Mouse (Mus musculus): Measurements from ENCODE around the gene Olfr646. TPM values are rescaled to one million over a fixed set of nuclear protein-coding genes. Genes with fewer than 3 reads are reported as not detected.

The Olfr646 gene
- polyA plus RNA-seq, 1 experiment from 2014 or later, result not detected

Other genes starting within 250 kb of the Olfr646 start
- 0.13 TPM in 1 of 2 replicates, not detected in the other for gene Olfr66, start 218.6 kb upstream of the Olfr646 start, polyA plus RNA-seq (2015; fragmentation: Nextera tagmentation; extraction: Ambion mirVana)
- gene Olfr64, start 210.4 kb upstream of the Olfr646 start, polyA plus RNA-seq (2015; fragmentation: Nextera tagmentation; extraction: Ambion mirVana), result not detected in 2 replicates
- gene Olfr65, start 201.4 kb upstream of the Olfr646 start, polyA plus RNA-seq (2015; fragmentation: Nextera tagmentation; extraction: Ambion mirVana), result not detected in 2 replicates
- 0.20 and 0.48 TPM in 2 replicates for gene Olfr631, start 176.0 kb upstream of the Olfr646 start, polyA plus RNA-seq (2015; fragmentation: Nextera tagmentation; extraction: Ambion mirVana)
- gene Olfr632, start 170.5 kb upstream of the Olfr646 start, polyA plus RNA-seq (2015; fragmentation: Nextera tagmentation; extraction: Ambion mirVana), result 0.16 and 0.23 TPM in 2 replicates
- gene Olfr633, start 160.4 kb upstream of the Olfr646 start, polyA plus RNA-seq (2015; fragmentation: Nextera tagmentation; extraction: Ambion mirVana), result 0.02 TPM in 1 of 2 replicates, not detected in the other
- gene Olfr635, start 133.7 kb upstream of the Olfr646 start, polyA plus RNA-seq (2015; fragmentation: Nextera tagmentation; extraction: Ambion mirVana), result not detected in 2 replicates
- gene Olfr638, start 106.1 kb upstream of the Olfr646 start, polyA plus RNA-seq (2015; fragmentation: Nextera tagmentation; extraction: Ambion mirVana), result not detected in 2 replicates
- not detected in 2 replicates for gene Olfr639, start 87.6 kb upstream of the Olfr646 start, polyA plus RNA-seq (2015; fragmentation: Nextera tagmentation; extraction: Ambion mirVana)
- not detected in 2 replicates for gene Olfr640, start 79.3 kb upstream of the Olfr646 start, polyA plus RNA-seq (2015; fragmentation: Nextera tagmentation; extraction: Ambion mirVana)
- gene Olfr641, start 69.4 kb upstream of the Olfr646 start, polyA plus RNA-seq (2015; fragmentation: Nextera tagmentation; extraction: Ambion mirVana), result not detected in 2 replicates
- gene Olfr642, start 52.2 kb upstream of the Olfr646 start, polyA plus RNA-seq (2015; fragmentation: Nextera tagmentation; extraction: Ambion mirVana), result not detected in 2 replicates
- not detected in 2 replicates for gene 4930516K23Rik, start 43.4 kb upstream of the Olfr646 start, polyA plus RNA-seq (2015; fragmentation: Nextera tagmentation; extraction: Ambion mirVana)
- not detected in 2 replicates for gene Olfr644, start 33.0 kb upstream of the Olfr646 start, polyA plus RNA-seq (2015; fragmentation: Nextera tagmentation; extraction: Ambion mirVana)
- not detected in 2 replicates for gene Olfr645, start 19.4 kb upstream of the Olfr646 start, polyA plus RNA-seq (2015; fragmentation: Nextera tagmentation; extraction: Ambion mirVana)
- gene Ubqln5, start 25.0 kb downstream of the Olfr646 start, polyA plus RNA-seq (2015; fragmentation: Nextera tagmentation; extraction: Ambion mirVana), result not detected in 2 replicates
- not detected in 2 replicates for gene Olfr643, start 32.5 kb downstream of the Olfr646 start, polyA plus RNA-seq (2015; fragmentation: Nextera tagmentation; extraction: Ambion mirVana)
- gene Ubqln3, start 38.4 kb downstream of the Olfr646 start, polyA plus RNA-seq (2015; fragmentation: Nextera tagmentation; extraction: Ambion mirVana), result not detected in 2 replicates
- not detected in 2 replicates for gene Ubqlnl, start 45.7 kb downstream of the Olfr646 start, polyA plus RNA-seq (2015; fragmentation: Nextera tagmentation; extraction: Ambion mirVana)
- not detected in 2 replicates for gene Olfm5, start 60.0 kb downstream of the Olfr646 start, polyA plus RNA-seq (2015; fragmentation: Nextera tagmentation; extraction: Ambion mirVana)
- 0.06 and 0.08 TPM in 2 replicates for gene Olfr648, start 78.5 kb downstream of the Olfr646 start, polyA plus RNA-seq (2015; fragmentation: Nextera tagmentation; extraction: Ambion mirVana)
- not detected in 2 replicates for gene Olfr649, start 91.1 kb downstream of the Olfr646 start, polyA plus RNA-seq (2015; fragmentation: Nextera tagmentation; extraction: Ambion mirVana)
- 0.43 and 0.50 TPM in 2 replicates for gene Trim6, start 113.9 kb downstream of the Olfr646 start, polyA plus RNA-seq (2015; fragmentation: Nextera tagmentation; extraction: Ambion mirVana)
- 1.6 and 1.8 TPM in 2 replicates for gene Trim34a, start 139.6 kb downstream of the Olfr646 start, polyA plus RNA-seq (2015; fragmentation: Nextera tagmentation; extraction: Ambion mirVana)
- 0.32 and 0.37 TPM in 2 replicates for gene Trim5, start 183.2 kb downstream of the Olfr646 start, polyA plus RNA-seq (2015; fragmentation: Nextera tagmentation; extraction: Ambion mirVana)
- gene Trim12a, start 210.6 kb downstream of the Olfr646 start, polyA plus RNA-seq (2015; fragmentation: Nextera tagmentation; extraction: Ambion mirVana), result 3.1 and 3.4 TPM in 2 replicates
- gene Trim34b, start 224.6 kb downstream of the Olfr646 start, polyA plus RNA-seq (2015; fragmentation: Nextera tagmentation; extraction: Ambion mirVana), result 0.07 TPM in 1 of 2 replicates, not detected in the other
- gene Trim12c, start 248.5 kb downstream of the Olfr646 start, polyA plus RNA-seq (2015; fragmentation: Nextera tagmentation; extraction: Ambion mirVana), result 1.1 and 1.2 TPM in 2 replicates